Mouse (Mus musculus) neural tube, embryonic 11.5 days (tissue): ENCODE data around the gene Cd247. TPM values are rescaled to one million over a fixed set of nuclear protein-coding genes. Genes with fewer than 3 reads are reported as not detected.
A peak's percentile ranks its signal among the peaks of the same experiment; 100 is the strongest.

Experiments used
- ATAC-seq: fragments of 200-750 bp; cut with Nextera tagmentation; 2 replicates; pipeline ENCODE4 v1.8.0; 2017; ENCODE audit warnings: moderate number of reproducible peaks, mild to moderate bottlenecking, moderate TSS enrichment, moderate library complexity; ENCODE audit not compliant: insufficient read depth, low FRiP score, low TSS enrichment
- DNase-seq: peaks from one replicate; pipeline ENCODE4 v3.0.0-alpha.2; 2015; ENCODE audit warnings: low spot score
- H3K27ac ChIP-seq: fragments of 300-500 bp; sonication (generic); 2 replicates; pipeline ENCODE4 v1.5.1; 2014; ENCODE audit warnings: low read depth, mild to moderate bottlenecking, low read length
- H3K27me3 ChIP-seq: fragments of 300-500 bp; sonication (generic); 2 replicates; pipeline ENCODE4 v1.6.1; 2014; ENCODE audit warnings: mild to moderate bottlenecking, low read length, mixed read lengths; ENCODE audit not compliant: control insufficient read depth, insufficient read depth
- H3K36me3 ChIP-seq: fragments of 300-500 bp; sonication (generic); 2 replicates; pipeline ENCODE4 v1.6.1; 2014; ENCODE audit warnings: mild to moderate bottlenecking, low read length, moderate library complexity, mixed read lengths; ENCODE audit not compliant: control insufficient read depth, insufficient read depth
- H3K4me1 ChIP-seq: fragments of 300-500 bp; sonication (generic); 2 replicates; pipeline ENCODE4 v1.6.1; 2014; ENCODE audit warnings: low read length, mixed read lengths; ENCODE audit not compliant: control insufficient read depth, insufficient read depth
- H3K4me2 ChIP-seq: fragments of 300-500 bp; sonication (generic); 2 replicates; pipeline ENCODE4 v1.6.1; 2014; ENCODE audit warnings: low read depth, mild to moderate bottlenecking, moderate library complexity
- H3K4me3 ChIP-seq: fragments of 300-500 bp; sonication (generic); 2 replicates; pipeline ENCODE4 v1.5.1; 2014; ENCODE audit warnings: low read depth, low read length
- H3K9ac ChIP-seq: fragments of 300-500 bp; sonication (generic); 2 replicates; pipeline ENCODE4 v1.6.1; 2014; ENCODE audit warnings: mild to moderate bottlenecking, low read length
- H3K9me3 ChIP-seq: fragments of 300-500 bp; sonication (generic); 2 replicates; pipeline ENCODE4 v1.6.1; 2016; ENCODE audit warnings: low read length; ENCODE audit not compliant: control insufficient read depth
- WGBS: fragments of 180-500 bp; shearing (Covaris S2); extraction: QIAGEN DNeasy Blood & Tissue Kit; methylation state at CpG from one replicate; pipeline ENCODE4 v1.1.7; 2014; 5-methylcytosine and 5-hydroxymethylcytosine counted together
- polyA plus RNA-seq: library from polyadenylated mRNA; unstranded; fragments of >200 nt; fragmentation: Nextera tagmentation; extraction: Ambion mirVana; gene quantifications from 2 replicates; pipeline ENCODE4 v1.2.1, GENCODE M21; 2014

Gene Cd247
- polyA plus RNA-seq = 0.86 and 2.0 TPM in 2 replicates

- ATAC-seq (no peak), DNase-seq (no peak)
- Histone ChIP-seq H3K27ac (no peak within 1 kb of the TSS), H3K9me3 (no peaks in the 10 kb centered on the region), H3K4me1 (peaks cover 8% of the 10 kb centered on the region), H3K27me3 (no peaks in the 10 kb centered on the region), H3K36me3 (no peaks in the 10 kb centered on the region), H3K4me3 (no peak within 1 kb of the TSS), H3K9ac (no peak within 1 kb of the TSS), H3K4me2 (no peak within 1 kb of the TSS)
- WGBS = 73% methylated on average over 8 of the region's 8 CpGs
These were observed at the start of gene Cd247 for GRCm38 (mm10) chr1:165788511-165788910. TSS of gene Cd247 (plus strand) at chr1:165788681.

GRCm38 (mm10) chr1:165738985-165739384 is 49.5 kb upstream of the Cd247 start:
- H3K4me2 ChIP-seq = no peak overlapping the region
- no peak overlapping the region for H3K4me3 ChIP-seq
- ATAC-seq (no peak), DNase-seq (no peak)
- no peaks in the 10 kb centered on the region; the same call in 1 of the 2 replicates for H3K4me1 ChIP-seq
- 56% methylated on average over 1 of the region's 1 CpGs for WGBS
- no peaks in the 10 kb centered on the region for H3K36me3 ChIP-seq
- H3K9ac ChIP-seq = no peak overlapping the region
- H3K27me3 ChIP-seq = no peaks in the 10 kb centered on the region
- no peaks in the 10 kb centered on the region for H3K9me3 ChIP-seq
- H3K27ac ChIP-seq = no peak overlapping the region

- Histone ChIP-seq H3K9me3 (no peaks in the 10 kb centered on the region), H3K36me3 (no peaks in the 10 kb centered on the region), H3K27me3 (no peaks in the 10 kb centered on the region), H3K4me2 (no peak overlapping the region), H3K27ac (no peak overlapping the region), H3K4me1 (no peaks in the 10 kb centered on the region), H3K9ac (no peak overlapping the region), H3K4me3 (no peak overlapping the region)
- whole genome bisulfite sequencing = 92% methylated on average over 8 of the region's 8 CpGs
- ATAC-seq (no peak), DNase-seq (no peak)
These were observed 46.5 kb upstream of the Cd247 start for GRCm38 (mm10) chr1:165741989-165742388.

- 38% methylated on average over 11 of the region's 11 CpGs for WGBS
- H3K9me3 ChIP-seq = no peaks in the 10 kb centered on the region
- DNase-seq (peak; percentile 22), ATAC-seq (no peak)
- no peaks in the 10 kb centered on the region for H3K27me3 ChIP-seq
- H3K36me3 ChIP-seq = no peaks in the 10 kb centered on the region
- no peak overlapping the region for H3K9ac ChIP-seq
- no peak overlapping the region for H3K4me3 ChIP-seq
- no peaks in the 10 kb centered on the region for H3K4me1 ChIP-seq
- H3K4me2 ChIP-seq = no peak overlapping the region
- H3K27ac ChIP-seq = no peak overlapping the region
These were observed 40.4 kb upstream of the Cd247 start for GRCm38 (mm10) chr1:165748053-165748452.

GRCm38 (mm10) chr1:165751142-165751541 is 37.3 kb upstream of the Cd247 start:
- Histone ChIP-seq H3K4me2 (no peak overlapping the region), H3K27ac (no peak overlapping the region), H3K27me3 (no peaks in the 10 kb centered on the region), H3K4me3 (no peak overlapping the region), H3K36me3 (no peaks in the 10 kb centered on the region), H3K9me3 (no peaks in the 10 kb centered on the region), H3K9ac (no peak overlapping the region), H3K4me1 (no peaks in the 10 kb centered on the region)
- DNase-seq (no peak), ATAC-seq (no peak)

- Histone ChIP-seq H3K27ac (no peak overlapping the region), H3K4me3 (no peak overlapping the region), H3K4me2 (no peak overlapping the region), H3K27me3 (no peaks in the 10 kb centered on the region), H3K9me3 (no peaks in the 10 kb centered on the region), H3K4me1 (no peaks in the 10 kb centered on the region), H3K9ac (no peak overlapping the region), H3K36me3 (no peaks in the 10 kb centered on the region)
- no peak for DNase-seq
- 83% methylated on average over 5 of the region's 5 CpGs for WGBS
- no peak for ATAC-seq
These were observed 36.6 kb upstream of the Cd247 start for GRCm38 (mm10) chr1:165751838-165752237.

GRCm38 (mm10) chr1:165754205-165754604 is 34.3 kb upstream of the Cd247 start:
- H3K9ac ChIP-seq = no peak overlapping the region
- no peak overlapping the region for H3K27ac ChIP-seq
- no peaks in the 10 kb centered on the region for H3K4me1 ChIP-seq
- no peaks in the 10 kb centered on the region for H3K9me3 ChIP-seq
- DNase-seq = no peak
- no peak overlapping the region for H3K4me2 ChIP-seq
- no peak for ATAC-seq
- 93% methylated on average over 6 of the region's 6 CpGs for WGBS
- H3K4me3 ChIP-seq = no peak overlapping the region
- no peaks in the 10 kb centered on the region for H3K27me3 ChIP-seq
- no peaks in the 10 kb centered on the region for H3K36me3 ChIP-seq

- no peak for DNase-seq
- Histone ChIP-seq H3K27me3 (no peaks in the 10 kb centered on the region), H3K36me3 (no peaks in the 10 kb centered on the region), H3K27ac (no peak overlapping the region), H3K9me3 (no peaks in the 10 kb centered on the region), H3K4me2 (no peak overlapping the region), H3K9ac (no peak overlapping the region), H3K4me3 (no peak overlapping the region), H3K4me1 (no peaks in the 10 kb centered on the region)
- no peak for ATAC-seq
- WGBS = 62% methylated on average over 4 of the region's 4 CpGs
These were observed 33.3 kb upstream of the Cd247 start for GRCm38 (mm10) chr1:165755194-165755593.

- DNase-seq (no peak), ATAC-seq (no peak)
- H3K27me3 ChIP-seq = peaks cover 6% of the 10 kb centered on the region; the same call in 1 of the 2 replicates
- no peak overlapping the region for H3K9ac ChIP-seq
- H3K9me3 ChIP-seq = no peaks in the 10 kb centered on the region
- no peak overlapping the region for H3K27ac ChIP-seq
- H3K36me3 ChIP-seq = no peaks in the 10 kb centered on the region
- H3K4me2 ChIP-seq = no peak overlapping the region
- H3K4me1 ChIP-seq = peaks cover 5% of the 10 kb centered on the region
- H3K4me3 ChIP-seq = no peak overlapping the region
- 80% methylated on average over 3 of the region's 3 CpGs for WGBS
These were observed 26.8 kb upstream of the Cd247 start for GRCm38 (mm10) chr1:165761522-165762305.
